Mouse (Mus musculus) heart, postnatal 0 days (tissue): ENCODE data around the gene Zfp704.
A peak's percentile ranks its signal among the peaks of the same experiment; 100 is the strongest.

Experiments
- CTCF ChIP-seq: IDR thresholded peaks from 2 replicates; pipeline ENCODE4 v1.5.1; 2016; ENCODE audit warnings: antibody characterized with exemption, control low read depth, low read depth
- EP300 ChIP-seq: IDR thresholded peaks from 2 replicates; pipeline ENCODE4 v1.6.1; 2016; ENCODE audit warnings: antibody characterized with exemption, low read depth

DNA sequence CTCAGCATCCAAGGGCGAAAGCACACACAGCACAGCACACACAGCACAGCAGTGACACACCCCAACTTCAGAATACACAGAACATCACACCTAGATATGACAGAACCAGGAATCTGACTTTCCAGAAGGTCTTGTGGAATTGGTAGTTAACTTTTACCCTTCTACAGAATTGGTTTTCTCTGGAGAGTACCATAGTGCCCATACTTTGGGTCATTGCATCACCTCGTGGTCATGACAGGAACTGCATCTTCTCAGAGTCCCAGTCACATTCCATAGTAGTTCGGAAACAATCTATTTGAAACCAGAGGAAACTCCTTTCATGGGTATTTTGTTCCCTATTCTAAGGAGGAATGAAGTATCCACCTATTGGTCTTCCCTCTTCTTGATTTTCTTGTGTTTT, 143.6 kb downstream of the Zfp704 start:
- TF ChIP-seq CTCF (peak; percentile 98), EP300 (no peak)
